Mouse (Mus musculus) CD4-positive naive resting alpha-beta T cell, adult 76 days (primary cell): ENCODE measurements around the gene Pex11a. TPM values are rescaled to one million over a fixed set of nuclear protein-coding genes. Genes with fewer than 3 reads are reported as not detected.

Source experiments
- total RNA-seq: library from RNA; stranded (reverse); gene quantifications from one replicate; pipeline ENCODE4 v1.2.4, GENCODE M21; 2023

Pex11a gene
- 0.32 TPM for total RNA-seq

GRCm38 (mm10) chr7:79742659-79743536 is at the start of gene Pex11a, which contains the start of gene Wdr93:
TSS of gene Pex11a (minus strand) at chr7:79743131.
TSS of gene Wdr93 (plus strand) at chr7:79743163.

GRCm38 (mm10) chr7:79732622-79733021 is 10.3 kb downstream of the Pex11a start, which contains the start of gene Plin1:
TSS of gene Plin1 (minus strand) at chr7:79732903.

GRCm38 (mm10) chr7:79715187-79715981 is 27.5 kb downstream of the Pex11a start, which contains the start of gene Kif7:
TSS of gene Kif7 (minus strand) at chr7:79715720.

Other genes starting within 250 kb of the Pex11a start
- gene Rhcg, start 125.5 kb downstream of the Pex11a start, total RNA-seq, result not detected
- 0.97 TPM for gene Ticrr, start 82.9 kb downstream of the Pex11a start, total RNA-seq
- 1.9 TPM for gene Kif7, start 27.4 kb downstream of the Pex11a start, total RNA-seq
- gene Plin1, start 10.2 kb downstream of the Pex11a start, total RNA-seq, result not detected
- not detected for gene Wdr93, start within 50 bp of the Pex11a start, total RNA-seq
- not detected for gene Mesp1, start 50.7 kb upstream of the Pex11a start, total RNA-seq
- gene Mesp2, start 67.6 kb upstream of the Pex11a start, total RNA-seq, result 0.29 TPM
- gene Anpep, start 117.9 kb upstream of the Pex11a start, total RNA-seq, result 1.9 TPM
- gene Ap3s2, start 177.5 kb upstream of the Pex11a start, total RNA-seq, result 11.5 TPM
- gene Arpin, start 192.2 kb upstream of the Pex11a start, total RNA-seq, result 0.41 TPM